Mouse (Mus musculus): Measurements from ENCODE around the gene Crebl2.

Crebl2 gene

GRCm38 (mm10) chr6:134829786-134830700, at the start of gene Crebl2:
Gene Crebl2 (plus strand): TSS chr6:134830154.
- peak; percentile 100 for DNase-seq (ENCODE audit: low read depth, low spot score)

GRCm38 (mm10) chr6:134781494-134781913, 48.5 kb upstream of the Crebl2 start:
- no peak for DNase-seq (ENCODE audit: low read depth, low spot score)

- no peak for DNase-seq (ENCODE audit: low read depth, low spot score)
Observed at GRCm38 (mm10) chr6:134782900-134783299, 47.1 kb upstream of the Crebl2 start.

- no peak for DNase-seq (ENCODE audit: low read depth, low spot score)
Observed at GRCm38 (mm10) chr6:134786426-134786825, 43.5 kb upstream of the Crebl2 start.

- DNase-seq (ENCODE audit: low read depth, low spot score) = no peak
Observed at GRCm38 (mm10) chr6:134789100-134789499, 40.9 kb upstream of the Crebl2 start.

GRCm38 (mm10) chr6:134791251-134792118, 38.5 kb upstream of the Crebl2 start:
- peak; percentile 48 for DNase-seq (ENCODE audit: low read depth, low spot score)

- peak; percentile 98 for DNase-seq (ENCODE audit: low read depth, low spot score)
Observed at GRCm38 (mm10) chr6:134792141-134793045, 37.6 kb upstream of the Crebl2 start, which contains the start of gene Dusp16. Gene Dusp16 (minus strand): TSS chr6:134792625.

- DNase-seq (ENCODE audit: low read depth, low spot score) = peak; percentile 29
Observed at GRCm38 (mm10) chr6:134793046-134793806, 36.7 kb upstream of the Crebl2 start.

GRCm38 (mm10) chr6:134793911-134794520, 35.9 kb upstream of the Crebl2 start:
- peak; percentile 67 for DNase-seq (ENCODE audit: low read depth, low spot score)

- no peak for DNase-seq (ENCODE audit: low read depth, low spot score)
Observed at GRCm38 (mm10) chr6:134796297-134796696, 33.7 kb upstream of the Crebl2 start.

- no peak for DNase-seq (ENCODE audit: low read depth, low spot score)
Observed at GRCm38 (mm10) chr6:134801483-134801882, 28.5 kb upstream of the Crebl2 start.

- no peak for DNase-seq (ENCODE audit: low read depth, low spot score)
Observed at GRCm38 (mm10) chr6:134802641-134803043, 27.3 kb upstream of the Crebl2 start.

- no peak for DNase-seq (ENCODE audit: low read depth, low spot score)
Observed at GRCm38 (mm10) chr6:134804736-134805277, 25.1 kb upstream of the Crebl2 start.

GRCm38 (mm10) chr6:134806130-134806529, 23.8 kb upstream of the Crebl2 start:
- DNase-seq (ENCODE audit: low read depth, low spot score) = no peak

- no peak for DNase-seq (ENCODE audit: low read depth, low spot score)
Observed at GRCm38 (mm10) chr6:134807091-134807490, 22.9 kb upstream of the Crebl2 start.

GRCm38 (mm10) chr6:134807794-134808193, 22.2 kb upstream of the Crebl2 start:
- DNase-seq (ENCODE audit: low read depth, low spot score) = no peak

GRCm38 (mm10) chr6:134813066-134813465, 16.9 kb upstream of the Crebl2 start:
- DNase-seq (ENCODE audit: low read depth, low spot score) = no peak

- peak; percentile 72 for DNase-seq (ENCODE audit: low read depth, low spot score)
Observed at GRCm38 (mm10) chr6:134817051-134817928, 12.7 kb upstream of the Crebl2 start.

GRCm38 (mm10) chr6:134819741-134820140, 10.2 kb upstream of the Crebl2 start:
- DNase-seq (ENCODE audit: low read depth, low spot score) = peak; percentile 62
